Mouse (Mus musculus) small intestine, adult 2 months (tissue): ENCODE measurements around the gene Ltb4r1.

Experiments used
- CTCF ChIP-seq: fragments of 200-500 bp; IDR thresholded peaks from 2 replicates; pipeline ENCODE4 v1.5.1; 2012; ENCODE audit warnings: low read depth, mild to moderate bottlenecking, control low read depth, inconsistent platforms, low read length, moderate library complexity, mixed read lengths; ENCODE audit not compliant: insufficient replicate concordance, insufficient read length; ENCODE audit errors: extremely low read depth
- POLR2A ChIP-seq: fragments of 200-500 bp; IDR thresholded peaks from 2 replicates; pipeline ENCODE4 v1.6.1; 2012; ENCODE audit warnings: low read depth, mild to moderate bottlenecking, control low read depth, inconsistent platforms, low read length, moderate library complexity

DNA sequence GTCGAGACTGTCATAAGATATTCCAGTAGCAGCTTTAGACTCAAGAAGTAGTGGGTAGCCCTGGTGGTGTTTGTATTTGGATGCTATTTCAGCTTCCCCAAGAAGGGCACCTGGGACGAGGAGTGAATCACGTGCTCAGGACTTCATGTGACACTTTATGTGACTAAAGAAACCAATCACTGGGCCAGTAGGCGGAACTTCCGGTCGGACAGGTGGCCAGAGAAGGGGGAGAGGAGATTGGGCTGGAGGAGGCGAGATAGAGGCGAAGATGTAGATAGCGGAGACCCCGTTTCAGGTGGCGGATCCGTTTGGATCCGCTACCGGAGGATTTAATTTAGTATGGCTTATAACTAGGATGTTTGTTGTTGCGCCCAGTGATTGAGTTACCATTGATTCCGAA, 49.1 kb downstream of the Ltb4r1 start:
- TF ChIP-seq CTCF (no peak), POLR2A (no peak)
